Mouse (Mus musculus) cortical plate, adult 2 months (tissue): ENCODE data around the gene Aldh1a3. TPM values are rescaled to one million over a fixed set of nuclear protein-coding genes. Genes with fewer than 3 reads are reported as not detected.

Experiments used
- H3K27ac ChIP-seq: fragments of 200-500 bp; 2 replicates; pipeline ENCODE4 v1.5.1; 2012; ENCODE audit warnings: low read length, control low read depth, inconsistent platforms; ENCODE audit not compliant: insufficient read depth
- H3K4me1 ChIP-seq: fragments of 200-500 bp; 2 replicates; pipeline ENCODE4 v1.6.1; 2011; ENCODE audit warnings: low read length; ENCODE audit not compliant: control insufficient read depth, insufficient read depth
- H3K4me3 ChIP-seq: fragments of 200-500 bp; 2 replicates; pipeline ENCODE4 v1.5.1; 2011; ENCODE audit warnings: mild to moderate bottlenecking, low read length, control low read depth; ENCODE audit not compliant: insufficient read depth
- CTCF ChIP-seq: fragments of 200-500 bp; IDR thresholded peaks from 2 replicates; pipeline ENCODE4 v1.5.1; 2011; ENCODE audit warnings: mild to moderate bottlenecking, control low read depth, low read length; ENCODE audit not compliant: insufficient read depth; ENCODE audit errors: extremely low read depth
- POLR2A ChIP-seq: fragments of 200-500 bp; IDR thresholded peaks from 2 replicates; pipeline ENCODE4 v1.6.1; 2011; ENCODE audit warnings: mild to moderate bottlenecking, low read length, control low read depth; ENCODE audit not compliant: insufficient read depth; ENCODE audit errors: extremely low read depth
- polyA plus RNA-seq: library from polyadenylated mRNA; depleted of rRNA; stranded (reverse); fragments of >200 nt; gene quantifications from 2 replicates; pipeline ENCODE4 v1.2.3, GENCODE M21; 2012

The Aldh1a3 gene
- polyA plus RNA-seq, 1 experiment, result 1.1 TPM

DNA sequence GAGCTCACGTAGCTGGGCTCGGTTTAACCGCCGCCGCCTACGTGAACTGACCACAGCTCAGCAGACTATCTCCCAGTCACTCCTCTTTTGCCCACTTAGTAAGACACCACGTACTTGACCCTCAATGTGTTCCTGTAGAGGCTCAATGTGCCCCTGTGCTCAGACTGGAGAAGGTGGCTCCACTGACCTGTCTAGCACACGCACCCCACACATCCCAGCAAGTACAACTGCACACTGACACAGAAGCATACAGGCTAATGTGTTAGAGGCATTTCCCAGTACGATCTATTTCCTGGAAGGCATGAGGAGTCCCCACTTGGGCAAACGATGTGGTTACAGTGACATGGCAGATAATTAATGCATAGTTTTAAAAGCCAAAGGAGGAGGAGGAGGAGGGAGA is 50.8 kb downstream of the Aldh1a3 start:
- Histone ChIP-seq H3K27ac (no peak overlapping the region), H3K4me1 (no peaks in the 10 kb centered on the region), H3K4me3 (no peak overlapping the region)
- TF ChIP-seq POLR2A (no peak), CTCF (no peak)

DNA sequence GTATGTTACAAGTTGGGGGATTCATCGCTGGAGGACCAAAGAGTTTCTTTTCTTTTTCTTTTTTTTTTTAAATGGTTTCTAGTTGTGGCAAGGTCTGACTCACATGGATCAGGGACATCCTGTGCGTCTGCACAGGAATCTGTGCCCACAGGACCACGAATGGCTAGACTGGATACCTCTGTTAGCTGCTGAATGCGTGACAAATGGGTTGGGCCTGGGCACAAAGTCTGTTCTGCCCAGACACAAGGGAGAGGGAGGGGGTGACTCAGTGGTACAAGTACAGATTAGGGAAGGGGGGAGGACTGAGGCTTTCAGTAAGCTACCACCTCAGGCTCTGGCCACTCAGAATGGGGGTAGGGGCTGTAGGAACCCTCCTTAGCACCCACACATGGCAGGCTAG is 51.6 kb downstream of the Aldh1a3 start:
- Histone ChIP-seq H3K4me1 (no peaks in the 10 kb centered on the region), H3K4me3 (no peak overlapping the region), H3K27ac (no peak overlapping the region)
- no peak for TF ChIP-seq CTCF
- TF ChIP-seq POLR2A, result no peak

DNA sequence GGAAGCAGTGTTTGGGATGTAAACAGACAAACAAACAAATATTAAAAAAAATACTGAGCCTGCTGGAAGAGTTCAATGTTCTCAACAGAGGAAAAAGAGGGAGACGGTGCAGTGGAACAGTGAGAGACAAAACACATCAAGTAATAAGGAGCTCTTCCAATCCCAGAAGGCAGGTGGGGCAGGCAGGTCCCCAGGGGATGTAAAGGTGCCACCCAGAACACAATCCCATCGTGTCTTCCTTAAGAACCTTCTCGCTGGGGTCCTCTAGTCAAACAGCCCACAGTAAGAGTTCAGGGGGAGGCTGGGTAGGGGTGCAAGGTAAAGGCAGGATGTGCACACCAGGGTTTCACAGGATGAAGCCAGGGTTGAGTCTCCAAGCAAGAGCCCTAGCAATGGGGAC is 53.9 kb downstream of the Aldh1a3 start:
- H3K4me3 ChIP-seq, result no peak overlapping the region
- no peaks in the 10 kb centered on the region for H3K4me1 ChIP-seq
- H3K27ac ChIP-seq, result no peak overlapping the region
- TF ChIP-seq POLR2A (no peak), CTCF (no peak)

DNA sequence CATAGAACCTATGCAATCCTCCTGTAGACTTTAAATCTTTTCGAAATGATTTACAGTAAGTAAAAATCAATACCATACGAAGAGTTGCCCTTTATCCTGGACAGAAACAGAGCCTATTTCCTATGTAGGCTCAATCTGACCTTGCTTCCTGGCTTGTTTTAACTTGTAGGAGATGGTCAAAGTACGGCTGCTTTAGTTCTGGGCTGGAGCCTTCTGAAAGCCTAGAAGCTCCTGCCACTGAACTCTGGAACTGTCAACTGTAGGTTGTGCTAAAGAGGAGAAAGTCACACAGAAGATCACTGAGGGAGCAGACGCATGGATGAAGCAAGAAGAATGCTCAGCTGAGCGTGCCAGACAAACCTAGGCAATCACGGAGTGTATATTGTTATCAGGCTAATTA is 56.3 kb downstream of the Aldh1a3 start:
- Histone ChIP-seq H3K4me3 (no peak overlapping the region), H3K27ac (no peak overlapping the region), H3K4me1 (no peaks in the 10 kb centered on the region)
- TF ChIP-seq CTCF (no peak), POLR2A (no peak)

DNA sequence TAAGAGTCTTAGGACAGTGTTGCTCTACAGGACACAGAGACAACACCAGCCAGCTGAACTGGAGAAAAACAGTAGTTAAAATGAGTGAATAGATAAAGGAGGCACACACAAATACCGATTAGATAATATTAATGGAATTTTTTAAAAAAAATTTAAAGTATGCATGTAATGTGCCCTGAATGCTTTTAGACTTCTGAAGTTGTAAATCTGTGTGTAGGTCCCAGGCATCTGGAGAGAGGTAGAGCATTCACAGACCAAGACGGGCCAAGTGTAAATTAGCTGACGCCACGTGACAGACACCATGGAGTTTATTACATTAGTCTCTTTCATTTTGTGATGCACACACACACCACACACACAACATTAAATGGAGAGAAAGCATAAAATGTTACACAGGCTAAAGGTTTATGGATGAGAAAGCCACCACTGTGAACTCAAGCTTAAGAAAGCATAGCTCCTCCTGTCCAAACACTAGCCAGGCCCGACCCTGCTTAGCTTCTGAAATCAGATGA is 57.3 kb downstream of the Aldh1a3 start:
- H3K4me3 ChIP-seq, result no peak overlapping the region
- H3K27ac ChIP-seq, result no peak overlapping the region; the same call in 1 of the 2 replicates
- TF ChIP-seq CTCF (no peak), POLR2A (no peak)
- no peaks in the 10 kb centered on the region for H3K4me1 ChIP-seq

DNA sequence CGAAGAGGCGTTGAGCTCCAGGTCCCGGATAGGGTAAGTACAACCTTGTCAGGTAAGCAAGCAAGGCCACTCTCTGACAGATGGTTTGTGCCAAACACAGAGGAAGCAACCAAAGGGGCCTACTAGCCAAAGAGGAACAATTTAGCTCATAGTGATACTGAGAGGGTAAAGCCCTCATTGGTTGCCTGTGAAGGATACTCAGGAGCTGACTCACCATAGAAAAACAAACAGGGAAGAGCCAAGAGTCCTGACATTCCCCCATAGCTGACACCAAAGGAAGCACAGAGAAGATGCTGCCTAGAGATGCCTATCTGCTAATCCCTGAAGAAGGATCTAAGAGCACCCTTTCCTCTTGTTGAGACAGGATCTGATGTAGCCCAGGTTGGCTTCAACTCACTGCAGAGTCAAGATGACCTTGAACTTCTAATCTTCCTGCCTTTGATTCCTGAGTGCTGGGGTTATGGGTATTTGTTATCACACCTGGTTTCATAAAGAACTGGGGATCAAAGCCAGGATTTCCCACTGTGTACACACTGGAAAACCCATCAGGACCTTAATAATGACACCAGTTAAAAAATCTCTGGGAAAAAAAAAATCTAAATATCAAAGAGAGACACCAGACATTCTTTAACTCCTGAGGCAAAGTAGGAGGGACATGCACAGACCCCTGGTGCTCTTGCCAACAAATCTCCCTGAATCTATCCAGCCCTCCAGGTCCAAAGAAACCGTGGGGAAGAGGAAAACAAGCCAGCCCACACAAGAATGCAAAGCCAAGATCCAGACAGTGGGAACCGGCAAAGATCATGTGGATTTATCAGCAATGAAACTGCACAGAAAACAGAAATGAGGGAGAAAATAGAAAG is 58.0 kb downstream of the Aldh1a3 start:
- no peak overlapping the region for H3K27ac ChIP-seq
- H3K4me1 ChIP-seq, result no peaks in the 10 kb centered on the region
- TF ChIP-seq POLR2A, result no peak
- TF ChIP-seq CTCF, result no peak
- H3K4me3 ChIP-seq, result no peak overlapping the region

DNA sequence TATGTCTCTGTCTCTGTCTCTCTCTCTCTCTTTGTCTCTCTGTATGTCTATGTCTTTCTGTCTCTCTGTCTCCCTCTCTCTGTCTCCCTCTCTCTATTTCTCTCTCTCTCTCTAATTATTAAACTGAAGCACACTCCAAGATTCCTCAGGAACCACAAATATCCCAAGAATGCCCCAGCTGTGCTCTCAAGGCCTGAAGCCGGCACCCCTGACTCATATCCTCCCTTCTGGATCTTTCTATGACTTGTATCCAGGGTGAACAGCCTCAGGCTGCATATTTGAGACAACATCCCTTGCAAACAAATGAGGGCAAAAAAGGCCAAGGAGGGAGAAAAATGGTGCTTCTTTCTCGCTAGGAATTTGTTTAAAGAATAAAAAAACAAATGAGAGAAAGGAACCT is 61.4 kb downstream of the Aldh1a3 start, which contains the start of gene Gm10974:
Gene Gm10974 (plus strand): TSS at position 2 of the 400 bp plus-strand sequence.
- Histone ChIP-seq H3K27ac (no peak within 1 kb of the TSS), H3K4me1 (no peaks in the 10 kb centered on the region), H3K4me3 (no peak within 1 kb of the TSS)
- TF ChIP-seq POLR2A, result no peak
- no peak for TF ChIP-seq CTCF

DNA sequence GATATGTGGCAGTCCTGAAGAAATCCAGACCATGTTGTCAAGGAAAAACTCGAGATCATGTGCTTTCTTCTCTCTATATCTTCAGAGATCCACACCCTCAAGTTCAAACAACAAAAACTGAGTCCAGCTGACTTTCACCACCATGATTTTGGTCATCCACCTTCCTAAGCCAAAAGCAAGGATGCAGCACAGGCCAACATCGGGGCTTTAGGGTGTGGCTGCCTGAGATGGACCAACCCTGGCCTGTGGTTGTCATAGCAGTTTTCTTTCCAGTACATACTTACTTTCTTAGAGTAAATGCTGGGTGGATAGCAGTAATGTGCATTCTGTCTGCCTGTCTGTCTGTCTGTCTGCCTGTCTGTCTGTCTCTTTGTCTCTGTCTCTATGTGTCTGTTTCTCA is 61.9 kb downstream of the Aldh1a3 start:
- no peak overlapping the region for H3K27ac ChIP-seq
- TF ChIP-seq CTCF (no peak), POLR2A (no peak)

DNA sequence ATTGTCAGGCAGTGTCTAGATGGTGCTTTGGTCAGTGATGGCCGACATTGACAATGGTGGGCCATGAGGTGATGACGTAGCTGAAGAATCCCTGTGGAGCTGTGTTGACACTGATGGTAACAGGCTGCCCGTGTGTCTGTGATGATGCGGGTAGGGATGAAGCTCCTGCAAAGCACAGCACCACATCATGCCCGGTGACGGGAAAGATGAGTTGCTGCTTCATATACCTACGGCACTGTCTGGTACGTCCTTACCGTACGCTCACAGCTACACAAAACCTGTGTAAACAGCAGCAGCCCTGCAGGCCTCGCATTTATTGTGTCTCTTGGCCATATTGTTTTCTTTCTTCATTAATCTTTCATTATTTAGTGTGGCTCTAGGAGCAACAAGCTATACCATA is 62.8 kb downstream of the Aldh1a3 start:
- Histone ChIP-seq H3K4me1 (no peaks in the 10 kb centered on the region), H3K4me3 (no peak overlapping the region), H3K27ac (no peak overlapping the region)
- no peak for TF ChIP-seq CTCF
- no peak for TF ChIP-seq POLR2A

More for the DNA sequence above, 61.9 kb downstream of the Aldh1a3 start:
- H3K4me3 ChIP-seq, result no peak overlapping the region
- no peaks in the 10 kb centered on the region for H3K4me1 ChIP-seq

DNA sequence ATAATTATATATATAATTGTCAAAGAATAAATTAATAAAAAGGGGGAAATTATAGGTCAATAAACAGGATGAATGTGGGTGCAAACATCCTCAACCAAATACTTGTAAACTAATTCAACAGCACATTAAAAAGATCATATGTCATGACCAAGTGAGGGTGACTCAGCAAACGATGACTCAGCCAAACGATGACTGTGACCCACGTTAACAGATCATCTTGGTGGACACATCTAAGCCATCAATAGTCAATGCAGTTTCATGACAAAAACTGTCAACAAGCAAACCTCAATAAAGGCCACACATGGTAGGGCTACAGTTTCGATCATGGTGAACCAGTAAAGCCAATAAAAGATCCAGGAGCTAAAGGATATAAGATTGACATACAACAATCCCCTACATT is 68.3 kb downstream of the Aldh1a3 start:
- Histone ChIP-seq H3K27ac (no peak overlapping the region), H3K4me1 (no peaks in the 10 kb centered on the region), H3K4me3 (no peak overlapping the region)
- no peak for TF ChIP-seq POLR2A
- no peak for TF ChIP-seq CTCF

DNA sequence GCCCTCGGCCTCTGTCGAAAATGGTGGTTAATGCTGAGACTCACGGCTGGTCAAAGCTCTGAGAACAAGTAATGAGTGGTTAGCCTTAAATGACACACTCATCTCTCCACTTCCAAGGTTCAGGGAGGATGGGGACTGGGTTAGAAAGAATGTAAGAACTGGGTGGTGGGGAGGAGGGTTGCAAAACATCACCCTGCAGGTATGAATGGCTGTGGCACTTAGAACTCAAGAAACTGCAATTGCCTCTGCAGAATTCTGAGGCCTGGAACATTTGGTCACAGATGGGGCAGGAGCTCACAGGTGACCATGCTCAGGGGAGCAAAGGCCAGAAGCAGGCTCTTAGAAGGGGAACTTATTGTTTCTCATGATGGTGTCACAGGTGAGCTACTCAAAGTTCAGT is 68.9 kb downstream of the Aldh1a3 start:
- H3K4me3 ChIP-seq, result no peak overlapping the region
- no peak overlapping the region for H3K27ac ChIP-seq
- TF ChIP-seq POLR2A, result no peak
- TF ChIP-seq CTCF, result no peak
- H3K4me1 ChIP-seq, result no peaks in the 10 kb centered on the region
